Mouse (Mus musculus) heart, postnatal 4 days (tissue): ENCODE results near the gene Ube2b. TPM values are rescaled to one million over a fixed set of nuclear protein-coding genes. Genes with fewer than 3 reads are reported as not detected.
A peak's percentile ranks its signal among the peaks of the same experiment; 100 is the strongest.

ENCODE experiments used
- DNase-seq: peaks from one replicate; pipeline ENCODE4 v3.0.0; 2021
- total RNA-seq, 2 experiments: library from RNA; stranded (reverse); gene quantifications; 2 replicates each; pipeline ENCODE4 v1.2.3; 2021

The Ube2b gene
- total RNA-seq, 2 experiments from 2014 or later = 137 to 153 TPM

DNA sequence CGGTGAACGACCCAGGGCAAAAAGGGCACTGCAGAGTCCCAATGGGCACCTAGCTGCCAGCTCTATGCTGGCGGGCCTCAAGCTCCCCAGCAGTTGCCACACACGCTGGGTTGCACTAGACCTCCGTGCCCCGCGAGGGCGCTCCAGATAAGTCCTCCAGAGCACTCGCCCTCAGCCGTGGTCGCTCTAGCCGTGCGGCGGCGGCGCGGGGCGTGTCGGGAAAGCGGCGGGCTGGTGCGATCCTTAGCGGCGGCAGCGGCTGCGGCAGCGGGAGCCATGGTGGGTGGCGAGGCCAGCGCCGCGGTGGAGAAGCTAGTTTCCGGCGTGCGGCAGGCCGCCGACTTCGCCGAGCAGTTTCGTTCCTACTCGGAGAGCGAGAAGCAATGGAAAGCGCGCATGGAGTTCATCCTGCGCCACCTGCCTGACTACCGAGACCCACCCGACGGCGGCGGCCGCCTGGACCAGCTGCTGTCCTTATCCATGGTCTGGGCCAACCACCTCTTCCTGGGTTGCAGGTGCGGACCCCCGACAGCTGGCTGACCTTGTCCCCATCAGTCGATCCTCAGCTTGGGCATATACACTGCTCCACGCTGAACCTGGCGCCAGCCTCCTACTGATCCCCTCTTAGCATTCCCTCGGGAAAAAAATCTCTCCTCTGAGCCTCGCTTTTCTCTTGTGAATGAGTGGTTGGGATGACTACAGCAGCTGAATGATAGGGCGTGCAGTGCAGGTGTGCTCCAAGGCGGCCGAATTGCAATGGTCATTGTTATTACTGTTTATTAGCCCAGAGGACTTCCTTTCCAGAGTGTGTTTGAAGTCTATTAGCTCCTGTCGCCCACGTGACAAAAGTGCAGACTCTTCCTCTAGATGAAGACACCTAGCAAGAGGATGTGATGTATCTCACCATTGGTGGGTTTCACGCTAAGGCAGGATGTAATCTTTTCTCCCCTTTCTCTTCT is 32.8 kb downstream of the Ube2b start, which contains the start of gene Cdkn2aipnl:
Cdkn2aipnl (plus strand) TSS at position 219 of the 959 bp plus-strand sequence.
- DNase-seq = peak; percentile 97

GRCm38 (mm10) chr11:51966651-51967050 is 33.9 kb downstream of the Ube2b start:
- DNase-seq = no peak

DNA sequence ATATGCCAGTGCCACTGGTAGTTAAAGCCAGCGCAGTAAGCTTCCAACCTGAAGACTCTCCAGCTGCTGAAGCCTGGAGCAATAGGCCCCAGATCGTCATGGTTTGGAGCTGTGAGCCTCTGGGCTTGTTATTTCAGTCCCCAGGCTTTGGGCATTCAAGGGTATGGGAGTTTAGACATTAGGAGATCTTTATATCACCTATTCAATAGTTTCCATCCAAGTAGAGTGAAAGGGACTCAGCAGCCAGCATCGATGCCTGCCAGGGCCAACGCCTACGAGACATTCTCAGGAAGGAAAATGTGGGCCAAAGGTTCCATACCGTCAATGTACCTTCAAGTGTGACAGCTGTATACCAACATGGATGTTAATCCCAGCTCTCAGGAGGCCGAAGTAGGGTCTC is 38.3 kb downstream of the Ube2b start:
- DNase-seq = no peak

GRCm38 (mm10) chr11:51961761-51962160 is 38.8 kb downstream of the Ube2b start:
- no peak for DNase-seq

GRCm38 (mm10) chr11:51960967-51961471 is 39.5 kb downstream of the Ube2b start:
- no peak for DNase-seq

- DNase-seq = no peak
These were observed 40.5 kb downstream of the Ube2b start for GRCm38 (mm10) chr11:51960061-51960460.

- no peak for DNase-seq
These were observed 41.1 kb downstream of the Ube2b start for GRCm38 (mm10) chr11:51959511-51959910.

DNA sequence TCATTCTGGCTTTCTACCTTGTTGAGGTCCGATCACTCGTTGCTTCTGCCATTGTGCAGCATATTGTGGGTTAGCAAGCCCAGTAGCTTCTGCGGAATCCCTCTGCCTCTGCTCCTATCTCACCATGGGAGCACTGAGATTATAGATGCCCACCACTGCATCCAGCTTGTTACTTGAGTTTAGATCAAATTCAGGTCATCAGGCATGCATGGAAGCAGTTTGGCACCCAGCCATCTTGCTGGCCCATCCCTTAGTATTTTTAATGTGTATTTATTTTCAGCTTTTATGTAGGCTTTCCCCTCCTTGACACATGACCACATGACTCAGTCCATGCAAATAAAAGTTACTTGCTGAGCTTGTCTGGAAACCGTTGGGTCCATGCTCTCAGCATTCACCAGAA is 42.8 kb downstream of the Ube2b start:
- no peak for DNase-seq

DNA sequence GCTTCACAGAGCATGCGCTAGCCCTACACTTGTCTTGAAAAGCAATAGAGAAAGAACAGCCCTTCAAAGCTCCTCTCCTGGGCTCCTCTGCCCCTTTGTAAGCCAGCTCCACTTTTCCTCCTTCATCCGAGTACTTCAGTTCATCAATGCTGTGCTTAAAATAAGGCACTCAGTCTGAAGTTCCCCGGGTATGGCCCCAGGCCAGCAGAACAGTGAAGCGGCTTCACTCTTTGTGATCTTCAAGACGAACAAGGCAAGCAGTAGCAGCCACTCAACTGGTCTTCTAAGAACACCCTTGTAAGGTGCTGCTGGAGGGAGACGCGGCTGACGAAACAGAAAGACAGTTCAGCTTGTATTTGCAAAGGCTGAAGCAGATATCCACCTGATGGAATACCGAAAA is 44.5 kb downstream of the Ube2b start:
- DNase-seq = no peak

GRCm38 (mm10) chr11:51951861-51952420 is 48.6 kb downstream of the Ube2b start:
- no peak for DNase-seq

DNA sequence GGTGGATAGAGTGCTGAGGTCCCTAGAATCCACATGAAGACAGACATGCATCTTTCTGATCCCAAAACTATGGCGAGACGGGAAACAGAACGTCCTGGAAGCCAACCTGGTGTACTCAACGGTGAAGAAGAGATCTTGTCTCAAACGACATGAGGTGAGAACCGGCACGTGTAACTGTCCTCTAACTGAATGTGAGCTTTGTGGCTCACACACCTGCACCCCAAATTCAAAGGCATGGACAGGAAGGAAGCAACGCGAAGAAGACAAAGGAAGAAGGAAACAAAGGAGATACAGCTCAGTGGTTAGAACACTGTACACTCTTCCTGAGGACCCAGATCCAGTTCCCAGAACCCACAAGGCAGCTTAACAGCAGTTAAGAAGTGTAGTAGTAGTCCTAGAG is 50.6 kb downstream of the Ube2b start:
- no peak for DNase-seq

DNA sequence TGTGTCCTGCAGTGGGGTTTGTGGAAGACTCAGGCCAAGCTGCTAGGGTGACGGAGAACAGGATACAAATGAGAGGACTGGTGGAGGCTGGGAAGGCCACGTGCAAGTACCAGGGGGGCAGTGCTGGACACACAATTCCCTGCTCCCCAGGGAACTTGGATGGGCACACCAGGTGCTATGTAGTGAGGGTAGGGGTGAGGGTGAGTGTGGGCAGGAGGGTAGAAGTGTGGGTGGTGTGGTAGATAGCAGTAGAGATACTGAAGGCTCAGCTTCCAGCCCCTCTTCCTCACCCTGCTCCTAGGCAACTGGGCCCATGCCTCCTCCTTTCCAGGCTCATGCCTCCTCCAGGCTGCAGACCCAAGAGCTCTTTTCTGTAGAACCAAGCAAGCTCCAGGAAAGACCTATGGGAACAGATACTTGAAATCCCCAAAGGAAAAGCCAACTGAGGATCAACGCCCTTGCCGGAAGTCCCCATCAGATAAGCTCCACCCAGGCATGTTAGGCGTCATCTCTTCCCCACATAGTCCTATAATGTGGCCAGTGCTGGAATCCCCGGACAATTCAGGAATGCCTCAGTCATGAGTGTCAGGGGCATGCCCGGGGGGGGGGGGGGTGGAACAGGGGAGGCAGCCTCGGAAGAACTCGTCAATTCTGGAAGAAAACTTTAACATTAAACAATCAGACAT is 51.3 kb downstream of the Ube2b start:
- DNase-seq = no peak

- no peak for DNase-seq
These were observed 54.4 kb downstream of the Ube2b start for GRCm38 (mm10) chr11:51946144-51946543.

GRCm38 (mm10) chr11:51945548-51945947 is 55.0 kb downstream of the Ube2b start:
- peak; percentile 43 for DNase-seq

- no peak for DNase-seq
These were observed 56.3 kb downstream of the Ube2b start for GRCm38 (mm10) chr11:51944239-51944638.

DNA sequence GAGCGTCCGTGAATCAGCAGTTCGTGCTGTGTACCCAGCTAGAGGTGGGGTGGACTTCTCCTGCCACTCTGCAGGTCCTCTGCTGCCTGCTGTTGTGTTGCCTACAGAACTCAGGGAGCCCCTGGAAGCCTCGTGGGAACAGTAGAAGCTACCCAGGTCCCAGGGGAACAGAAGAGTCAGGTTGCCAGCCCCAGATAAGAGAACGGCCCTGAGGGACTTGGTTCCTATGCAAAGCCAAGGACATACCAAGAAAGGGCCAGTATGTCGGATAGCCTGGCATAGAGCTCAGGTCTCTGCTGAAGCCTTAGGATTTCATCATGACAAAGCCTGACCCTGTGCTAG is 57.1 kb downstream of the Ube2b start:
- DNase-seq = no peak

DNA sequence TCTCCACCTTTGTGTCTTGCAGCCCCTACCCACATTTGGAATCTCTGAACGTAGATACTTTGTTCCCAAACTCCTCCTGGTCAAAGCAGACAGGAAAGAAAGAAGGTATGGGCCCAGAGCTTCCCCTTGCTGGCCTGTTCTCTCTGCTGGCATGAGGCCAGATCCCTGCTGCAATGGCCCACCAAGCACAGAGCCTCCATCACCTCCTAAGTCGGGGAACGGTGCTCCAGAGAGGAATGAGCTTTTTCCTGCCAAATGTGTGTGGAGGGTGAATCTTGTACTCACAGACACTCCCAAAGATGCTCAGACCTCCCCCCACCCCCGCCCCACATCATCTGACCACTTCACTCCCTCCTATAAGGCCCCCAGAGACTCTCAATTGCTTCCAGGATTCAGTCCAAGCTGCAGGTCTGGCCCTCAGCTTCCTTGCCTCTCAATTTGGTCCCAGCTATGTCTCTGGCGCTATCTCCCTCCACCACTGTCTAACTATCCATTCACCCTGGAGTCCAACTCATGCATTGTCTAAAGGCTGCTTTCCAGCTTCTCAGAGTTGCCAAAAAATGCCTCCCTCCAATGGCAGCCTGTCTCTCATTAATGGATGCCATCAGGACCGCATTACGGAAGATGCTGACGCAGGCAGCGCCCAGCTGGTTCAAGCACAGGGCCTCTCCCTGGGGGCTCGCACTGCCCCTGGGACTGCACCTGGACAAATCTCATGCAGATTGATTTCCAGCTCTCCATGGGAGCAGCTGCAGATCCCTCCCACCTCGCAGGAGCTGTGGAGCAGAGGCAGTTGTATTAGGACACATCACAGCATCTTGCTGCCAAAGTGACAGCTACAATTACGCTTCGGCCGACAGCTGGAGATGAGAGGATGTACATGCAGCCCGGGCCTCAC is 57.7 kb downstream of the Ube2b start:
- DNase-seq = no peak

- DNase-seq = peak; percentile 24
These were observed 60.0 kb downstream of the Ube2b start for GRCm38 (mm10) chr11:51940511-51940955.

- DNase-seq = no peak
These were observed 61.0 kb downstream of the Ube2b start for GRCm38 (mm10) chr11:51939590-51939955.

DNA sequence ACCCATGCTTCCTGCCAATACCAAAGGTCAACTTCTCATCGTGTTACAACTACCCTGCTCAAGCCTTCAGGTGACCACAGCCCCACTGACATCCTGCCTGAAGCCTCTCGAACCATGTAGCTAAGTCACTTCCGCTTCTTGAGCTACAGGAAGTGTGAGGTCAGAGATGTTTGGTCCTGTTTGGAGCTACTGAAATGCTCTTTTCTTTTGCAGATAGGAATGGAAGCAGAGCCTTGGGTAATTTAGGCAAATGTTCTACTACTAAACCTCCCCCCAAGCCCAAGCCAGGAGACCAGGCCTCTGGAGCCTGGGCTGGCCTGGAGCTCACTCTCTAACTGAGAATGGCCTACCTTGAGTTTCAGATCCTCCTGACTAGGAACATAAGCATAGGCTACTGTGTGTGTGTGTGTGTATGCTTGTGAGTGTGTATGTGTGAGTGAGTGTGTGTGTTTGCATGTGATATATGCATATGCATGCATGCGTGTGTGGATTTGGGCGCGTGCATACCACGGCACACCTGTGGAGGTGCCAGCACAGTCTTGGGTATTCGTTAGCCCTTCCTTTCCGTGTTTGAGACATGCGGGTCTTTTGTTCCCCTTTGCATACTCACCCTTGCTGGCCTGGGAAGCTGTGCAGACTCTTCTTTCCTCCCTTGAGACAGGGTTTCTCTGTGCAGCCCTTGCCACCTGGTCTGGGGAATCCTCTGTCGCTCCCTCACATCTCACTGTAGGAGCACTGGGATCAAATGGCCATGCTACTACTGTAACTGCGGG is 61.6 kb downstream of the Ube2b start:
- no peak for DNase-seq

DNA sequence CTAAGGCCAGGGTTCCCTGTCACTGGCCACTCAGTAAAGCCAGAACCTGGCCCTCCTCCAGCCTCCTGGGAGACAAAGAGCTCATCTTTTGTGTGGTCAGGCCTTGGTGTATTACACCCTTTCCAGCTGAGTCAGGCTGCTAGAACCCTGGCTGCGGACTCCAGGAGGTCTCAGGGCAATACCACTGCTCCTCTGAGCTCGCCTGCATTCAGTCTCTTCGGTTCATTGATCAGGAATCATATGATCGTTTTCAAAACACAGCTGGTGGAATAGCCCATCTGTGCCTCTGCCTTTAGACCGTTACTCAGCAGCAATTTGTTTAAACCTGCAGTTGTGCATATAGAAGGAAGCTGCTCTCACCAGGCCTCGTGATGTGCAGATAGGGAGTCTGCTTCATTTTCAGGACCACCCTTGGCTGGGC is 63.2 kb downstream of the Ube2b start:
- no peak for DNase-seq
